Mouse (Mus musculus): ENCODE measurements around the gene Wdr44. TPM values are rescaled to one million over a fixed set of nuclear protein-coding genes. Genes with fewer than 3 reads are reported as not detected.
A peak's percentile ranks its signal among the peaks of the same experiment; 100 is the strongest.
"Not testable (repeated sequence)": the region's sequence is repeated elsewhere in the genome, so short reads cannot be mapped to it uniquely, and the experiment has no call there.

The Wdr44 gene
- polyA plus RNA-seq, 1 experiment from 2014 or later: 9.3 TPM

DNA sequence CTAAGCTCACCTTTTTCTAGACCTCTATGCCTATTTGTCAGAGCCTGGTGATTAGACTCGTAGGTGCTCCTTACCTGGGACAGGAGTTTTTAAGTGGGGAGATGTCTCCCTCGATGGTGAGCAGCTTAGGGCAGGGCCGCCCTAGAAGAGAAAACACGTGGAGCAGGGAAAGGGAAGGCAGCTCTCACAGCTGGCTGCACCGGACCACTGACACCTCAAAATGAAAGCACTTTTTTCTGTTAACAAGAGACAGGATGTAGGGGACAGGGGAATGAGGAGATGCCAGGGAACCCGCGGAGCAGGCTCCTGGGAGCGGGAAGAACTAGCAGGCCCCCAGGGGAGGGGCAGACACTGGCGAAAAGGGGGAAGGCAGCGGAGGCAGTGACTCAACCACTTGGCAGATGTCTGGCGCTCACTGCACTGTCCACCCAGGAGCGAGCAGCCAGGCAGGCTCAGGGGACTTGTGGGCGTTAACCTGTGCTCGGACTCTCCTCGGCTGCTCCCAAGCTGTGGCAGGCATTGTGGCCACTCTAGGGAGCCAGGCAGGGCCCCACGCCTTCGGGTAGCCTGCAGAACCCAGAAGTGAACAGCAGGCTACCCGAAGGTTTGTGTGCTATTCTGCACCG is 130.7 kb downstream of the Wdr44 start:
- no peak overlapping the region for H3K27ac ChIP-seq (ENCODE audit: low read length)
- H3K27me3 ChIP-seq (replicated peaks; ENCODE audit: insufficient read depth, low read length): no peaks in the 10 kb centered on the region
- H3K9ac ChIP-seq (replicated peaks; ENCODE audit: low read depth): no peak overlapping the region
- 46% methylated on average over 14 of the region's 19 CpGs for WGBS
- no peaks in the 10 kb centered on the region for H3K9me3 ChIP-seq (ENCODE audit: low read length)
- H3K4me1 ChIP-seq (ENCODE audit: insufficient read depth, low read depth, low read length): no peaks in the 10 kb centered on the region
- DNase-seq (ENCODE audit: low spot score) (peak; percentile 4), ATAC-seq (peak; percentile 46)
- no peak for TF ChIP-seq CTCF (IDR thresholded peaks at IDR 0.05)
- no peak for TF ChIP-seq EP300 (IDR thresholded peaks at IDR 0.05)
- no peaks in the 10 kb centered on the region for H3K36me3 ChIP-seq (ENCODE audit: insufficient read depth, low read length)
- H3K4me2 ChIP-seq (replicated peaks; ENCODE audit: low read depth, low read length): peak overlapping the region; percentile 40; the same call in 1 of the 2 replicates
- H3K4me3 ChIP-seq (ENCODE audit: low read depth, low read length): peak overlapping the region; percentile 2; the same call in 1 of the 2 replicates

DNA sequence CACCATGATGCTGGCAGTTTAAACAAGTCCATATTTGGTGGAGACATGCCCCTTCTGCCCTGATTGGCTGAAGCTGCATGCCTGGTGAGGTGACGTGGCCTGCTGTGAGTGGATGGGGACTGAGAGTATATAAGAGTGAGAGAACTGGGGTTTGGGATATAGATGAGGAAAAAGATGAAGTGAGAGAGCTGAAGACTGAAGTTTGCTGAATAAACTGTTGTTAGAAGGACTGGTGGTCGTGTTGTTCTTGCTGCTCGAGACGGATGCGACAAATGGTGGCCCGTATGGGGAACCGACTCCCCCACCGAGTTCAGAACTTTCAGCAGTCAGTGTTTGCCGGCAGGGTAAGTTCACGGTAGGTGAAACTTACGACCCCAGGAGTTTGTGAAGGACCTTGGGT is 140.9 kb downstream of the Wdr44 start:
- not testable (repeated sequence) for H3K27me3 ChIP-seq (replicated peaks; ENCODE audit: insufficient read depth, low read length); H3K4me1 ChIP-seq (ENCODE audit: insufficient read depth, low read depth, low read length); DNase-seq (ENCODE audit: low spot score); H3K9me3 ChIP-seq (ENCODE audit: low read length); H3K36me3 ChIP-seq (ENCODE audit: insufficient read depth, low read length); H3K9ac ChIP-seq (replicated peaks; ENCODE audit: low read depth); ATAC-seq; H3K4me2 ChIP-seq (replicated peaks; ENCODE audit: low read depth, low read length); H3K4me3 ChIP-seq (ENCODE audit: low read depth, low read length); H3K27ac ChIP-seq (ENCODE audit: low read length)
- 88% methylated on average over 11 of the region's 11 CpGs for WGBS

DNA sequence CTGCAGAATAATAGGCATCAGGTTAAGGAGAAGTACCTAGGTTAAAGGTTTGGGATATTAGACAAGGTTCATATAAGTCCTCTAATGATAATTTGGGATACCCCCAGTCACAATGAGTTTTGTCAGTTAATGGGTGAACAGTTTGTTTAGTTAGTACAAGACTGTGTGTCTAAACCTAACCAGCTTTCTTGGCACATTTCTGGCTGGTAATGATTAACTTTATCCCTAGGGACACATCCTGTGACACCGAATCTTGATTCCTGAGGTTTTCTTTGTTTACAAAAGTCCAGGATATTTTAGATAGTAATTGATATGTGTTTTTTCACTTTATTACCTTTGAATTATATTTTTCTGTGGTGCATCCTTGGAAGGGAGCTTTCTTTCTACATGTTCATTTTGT is 148.1 kb downstream of the Wdr44 start:
- H3K9ac ChIP-seq (replicated peaks; ENCODE audit: low read depth): no peak overlapping the region
- no peak for DNase-seq (ENCODE audit: low spot score)
- no peaks in the 10 kb centered on the region for H3K4me1 ChIP-seq (ENCODE audit: insufficient read depth, low read depth, low read length)
- no peaks in the 10 kb centered on the region for H3K27me3 ChIP-seq (replicated peaks; ENCODE audit: insufficient read depth, low read length)
- H3K4me3 ChIP-seq (ENCODE audit: low read depth, low read length): no peak overlapping the region
- H3K27ac ChIP-seq (ENCODE audit: low read length): no peak overlapping the region
- ATAC-seq: no peak
- TF ChIP-seq CTCF (IDR thresholded peaks at IDR 0.05) (no peak), EP300 (IDR thresholded peaks at IDR 0.05) (no peak)
- H3K4me2 ChIP-seq (replicated peaks; ENCODE audit: low read depth, low read length): no peak overlapping the region
- no peaks in the 10 kb centered on the region for H3K36me3 ChIP-seq (ENCODE audit: insufficient read depth, low read length)
- no peaks in the 10 kb centered on the region for H3K9me3 ChIP-seq (ENCODE audit: low read length)
- 72% methylated on average over 1 of the region's 1 CpGs for WGBS

Other genes with a start within 250 kb of the Wdr44 start
- gene Gm4907, start 189.5 kb downstream of the Wdr44 start, polyA plus RNA-seq (2015; fragmentation: Nextera tagmentation; extraction: Ambion mirVana): not detected in 2 replicates